Mouse (Mus musculus) embryonic fibroblast, embryonic 13.5 days (primary cell): Measurements from ENCODE around the gene Anapc16. TPM values are rescaled to one million over a fixed set of nuclear protein-coding genes. Genes with fewer than 3 reads are reported as not detected.

Experiments used
- H3K27ac ChIP-seq: 2 replicates; pipeline ENCODE4 v1.5.1; 2012; ENCODE audit warnings: low read length, control low read depth, inconsistent platforms; ENCODE audit not compliant: insufficient read depth
- H3K4me1 ChIP-seq: 2 replicates; pipeline ENCODE4 v1.6.1; 2011; ENCODE audit warnings: low read length; ENCODE audit not compliant: control insufficient read depth, insufficient read depth
- H3K4me3 ChIP-seq: 2 replicates; pipeline ENCODE4 v1.5.1; 2011; ENCODE audit warnings: mild to moderate bottlenecking, control low read depth, low read length; ENCODE audit not compliant: insufficient read depth
- CTCF ChIP-seq: IDR thresholded peaks from 2 replicates; pipeline ENCODE4 v1.5.1; 2011; ENCODE audit warnings: mild to moderate bottlenecking, control low read depth, low read length, moderate library complexity, borderline replicate concordance; ENCODE audit not compliant: insufficient read depth
- POLR2A ChIP-seq: IDR thresholded peaks from 2 replicates; pipeline ENCODE4 v1.6.1; 2011; ENCODE audit warnings: low read depth, mild to moderate bottlenecking, control low read depth, low read length, moderate library complexity
- polyA plus RNA-seq: library from polyadenylated mRNA; stranded (reverse); fragments of >200 nt; gene quantifications from 2 replicates; pipeline ENCODE4 v1.2.4, GENCODE M21; 2011; ENCODE audit warnings: low read depth; ENCODE audit not compliant: missing spikeins, insufficient read length

Anapc16 gene
- polyA plus RNA-seq, 1 experiment: 63.4 TPM

GRCm38 (mm10) chr10:59974191-59974664 lies 28.7 kb downstream of the Anapc16 start:
- no peak for TF ChIP-seq CTCF
- peak; percentile 23; the same call in 1 of the 2 replicates for TF ChIP-seq POLR2A
- Histone ChIP-seq H3K4me3 (no peak overlapping the region), H3K27ac (no peak overlapping the region), H3K4me1 (peaks cover 6% of the 10 kb centered on the region)

- TF ChIP-seq CTCF (no peak), POLR2A (no peak)
- no peak overlapping the region for H3K27ac ChIP-seq
- peaks cover 2% of the 10 kb centered on the region for H3K4me1 ChIP-seq
- no peak overlapping the region for H3K4me3 ChIP-seq
Measured at GRCm38 (mm10) chr10:59973400-59973799, 29.5 kb downstream of the Anapc16 start.

GRCm38 (mm10) chr10:59972999-59973398 lies 29.9 kb downstream of the Anapc16 start:
- Histone ChIP-seq H3K4me1 (no peaks in the 10 kb centered on the region; the same call in 1 of the 2 replicates), H3K4me3 (no peak overlapping the region), H3K27ac (no peak overlapping the region)
- no peak for TF ChIP-seq POLR2A
- TF ChIP-seq CTCF: no peak

DNA sequence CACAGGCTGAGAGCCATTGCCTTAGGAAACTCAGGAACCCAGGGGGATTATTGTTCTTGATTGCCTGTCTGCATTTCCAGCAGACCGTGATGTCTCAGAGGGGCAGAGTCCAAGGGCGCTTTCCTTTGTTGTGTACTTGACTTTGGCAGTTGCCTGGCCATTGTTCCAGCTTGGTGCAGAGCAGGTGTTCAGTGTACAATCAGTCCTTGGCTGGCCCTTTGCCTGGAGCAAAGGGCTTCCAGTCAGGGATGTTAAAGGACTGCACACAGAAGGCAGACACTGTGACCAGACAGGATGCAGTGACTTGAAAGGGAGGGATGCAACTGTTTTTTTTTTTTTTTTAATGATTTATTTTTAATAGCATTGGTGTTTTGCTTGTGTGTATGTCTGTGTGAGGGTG lies 30.4 kb downstream of the Anapc16 start:
- TF ChIP-seq POLR2A (no peak), CTCF (no peak)
- H3K4me1 ChIP-seq: no peaks in the 10 kb centered on the region; the same call in 1 of the 2 replicates
- H3K4me3 ChIP-seq: no peak overlapping the region
- no peak overlapping the region for H3K27ac ChIP-seq

DNA sequence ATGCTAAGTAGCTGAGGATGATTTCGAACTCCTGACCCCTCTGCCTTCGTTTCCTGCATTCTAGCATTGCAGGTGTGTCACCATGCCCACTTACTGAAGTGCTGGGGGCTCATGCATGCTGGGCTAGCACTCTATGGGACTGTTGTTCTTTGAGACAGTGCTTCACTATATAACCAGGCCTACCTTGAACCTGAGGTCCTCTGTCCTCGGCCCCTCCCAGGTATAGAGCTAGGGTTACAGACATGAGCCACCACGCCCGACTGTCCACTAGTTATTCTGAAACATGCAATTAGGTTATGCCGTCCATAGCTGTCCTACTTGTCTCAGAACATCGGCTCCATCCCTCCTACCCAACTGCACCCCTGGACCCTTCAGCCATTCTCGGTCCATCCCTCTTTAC lies 31.1 kb downstream of the Anapc16 start:
- Histone ChIP-seq H3K27ac (no peak overlapping the region), H3K4me1 (no peaks in the 10 kb centered on the region; the same call in 1 of the 2 replicates), H3K4me3 (no peak overlapping the region)
- TF ChIP-seq CTCF: no peak
- no peak for TF ChIP-seq POLR2A

DNA sequence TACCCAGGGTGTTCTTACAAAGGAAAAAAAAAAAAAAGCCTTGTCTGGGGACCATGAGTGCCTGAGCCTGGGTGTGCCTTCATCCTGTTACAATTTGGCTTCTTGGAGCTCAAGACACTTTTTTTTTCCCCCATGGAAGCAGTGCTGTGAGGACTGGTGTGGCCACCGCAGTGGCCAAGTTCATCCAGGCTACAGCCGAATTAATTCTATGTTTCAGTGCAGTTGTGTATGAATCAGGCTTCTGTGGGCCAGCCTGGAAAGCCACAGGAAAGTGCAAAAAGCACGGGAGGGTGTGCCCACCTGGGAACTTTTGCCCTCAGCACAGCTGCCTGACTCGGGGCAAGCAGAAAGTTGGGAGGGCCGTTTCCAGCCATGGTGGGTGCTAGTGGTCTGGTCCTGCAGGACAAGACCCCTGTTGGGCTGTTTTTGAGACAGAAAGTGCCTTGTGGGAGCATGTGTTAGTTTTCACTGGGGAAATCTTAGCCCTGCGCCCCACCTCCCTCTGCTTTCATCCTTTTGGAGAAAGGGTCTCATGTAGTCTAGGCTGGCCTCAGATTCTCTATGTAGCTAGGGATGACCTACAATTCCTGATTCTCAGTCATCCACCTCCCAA lies 32.4 kb downstream of the Anapc16 start:
- Histone ChIP-seq H3K4me3 (0 out of 2 replicates have a peak overlapping the region, but pooled peaks have one; percentile 23), H3K27ac (no peak overlapping the region), H3K4me1 (no peaks in the 10 kb centered on the region; the same call in 1 of the 2 replicates)
- TF ChIP-seq CTCF (no peak), POLR2A (peak; percentile 23; the same call in 1 of the 2 replicates)

GRCm38 (mm10) chr10:59969821-59970449 lies 33.0 kb downstream of the Anapc16 start:
- H3K4me3 ChIP-seq: peak overlapping the region; percentile 23
- peak; percentile 55 for TF ChIP-seq POLR2A
- no peak for TF ChIP-seq CTCF
- no peak overlapping the region for H3K27ac ChIP-seq
- H3K4me1 ChIP-seq: no peaks in the 10 kb centered on the region; the same call in 1 of the 2 replicates

DNA sequence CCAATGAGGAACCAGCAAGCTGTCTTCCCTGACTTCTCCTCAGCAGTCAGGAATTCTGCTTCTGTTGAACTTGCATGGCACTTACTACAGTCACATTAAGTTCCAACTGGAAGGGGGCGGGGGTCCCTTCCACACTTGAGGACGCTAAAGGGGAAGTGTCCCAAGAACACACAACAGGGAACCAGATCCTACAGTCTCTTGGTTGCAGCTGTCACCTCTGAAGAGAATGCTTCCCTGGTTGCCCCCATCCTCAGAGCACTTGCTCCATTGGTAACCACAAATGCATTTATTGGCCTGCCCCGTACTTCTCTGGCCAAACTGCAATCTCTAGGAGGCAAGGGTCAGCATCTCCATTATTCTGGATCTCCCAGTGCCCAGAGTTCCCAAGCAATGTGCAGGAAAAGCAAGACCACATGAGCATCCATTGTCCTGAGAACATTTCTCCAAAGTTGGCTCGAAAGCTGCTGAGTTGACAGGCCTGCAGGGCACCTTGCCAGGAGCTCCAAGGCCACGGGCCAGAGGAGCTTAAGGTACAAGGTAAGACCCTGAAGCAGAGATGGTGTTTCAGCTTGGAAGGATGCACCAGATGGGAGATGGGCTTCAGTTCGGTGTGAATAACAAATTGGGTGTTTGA lies 35.5 kb downstream of the Anapc16 start:
- no peaks in the 10 kb centered on the region for H3K4me1 ChIP-seq
- H3K4me3 ChIP-seq: no peak overlapping the region
- no peak overlapping the region for H3K27ac ChIP-seq
- TF ChIP-seq POLR2A (no peak), CTCF (no peak)

GRCm38 (mm10) chr10:59966743-59967142 lies 36.2 kb downstream of the Anapc16 start:
- no peak for TF ChIP-seq POLR2A
- TF ChIP-seq CTCF: no peak
- H3K27ac ChIP-seq: no peak overlapping the region
- H3K4me1 ChIP-seq: no peaks in the 10 kb centered on the region
- H3K4me3 ChIP-seq: no peak overlapping the region
